Mouse (Mus musculus) cerebellum, adult 2 months (tissue): ENCODE measurements at regions not wholly inside any gene's neighbourhood (a gene's known extent, or its start where the extent isn't known, plus 50 kb on each side); places are given as distances from the start of the nearest gene placed in this dataset.

Source experiments
- DNase-seq, 2 experiments: peaks; one replicate each; pipeline ENCODE4 v3.0.0; 2021
- H3K27ac ChIP-seq: fragments of 200-500 bp; 2 replicates; pipeline ENCODE4 v1.5.1; 2012; ENCODE audit warnings: low read length, control low read depth, inconsistent platforms; ENCODE audit not compliant: insufficient read depth
- H3K27me3 ChIP-seq: fragments of 200-500 bp; 2 replicates; pipeline ENCODE4 v1.6.1; 2012; ENCODE audit warnings: inconsistent platforms, mild to moderate bottlenecking, low read length, moderate library complexity; ENCODE audit not compliant: control insufficient read depth, insufficient read depth
- H3K4me1 ChIP-seq: fragments of 200-500 bp; 2 replicates; pipeline ENCODE4 v1.6.1; 2011; ENCODE audit warnings: low read length; ENCODE audit not compliant: control insufficient read depth, insufficient read depth
- H3K4me3 ChIP-seq: fragments of 200-500 bp; replicated peaks from 2 replicates; pipeline ENCODE3; 2011; ENCODE audit warnings: mild to moderate bottlenecking, low read depth, low read length, control low read depth; ENCODE audit not compliant: insufficient read depth
- CTCF ChIP-seq: fragments of 200-500 bp; IDR thresholded peaks from 2 replicates; pipeline ENCODE4 v1.5.1; 2011; ENCODE audit warnings: low read depth, mild to moderate bottlenecking, control low read depth, low read length, moderate library complexity, borderline replicate concordance; ENCODE audit not compliant: insufficient read depth
- POLR2A ChIP-seq: fragments of 200-500 bp; IDR thresholded peaks from 2 replicates; pipeline ENCODE4 v1.6.1; 2011; ENCODE audit warnings: low read length, control low read depth, borderline replicate concordance; ENCODE audit not compliant: insufficient read depth
- WGBS: fragments of 180-500 bp; shearing (Covaris S2); methylation state at CpG from one replicate; pipeline ENCODE4 v1.1.7; 2018; 5-methylcytosine and 5-hydroxymethylcytosine counted together

DNA sequence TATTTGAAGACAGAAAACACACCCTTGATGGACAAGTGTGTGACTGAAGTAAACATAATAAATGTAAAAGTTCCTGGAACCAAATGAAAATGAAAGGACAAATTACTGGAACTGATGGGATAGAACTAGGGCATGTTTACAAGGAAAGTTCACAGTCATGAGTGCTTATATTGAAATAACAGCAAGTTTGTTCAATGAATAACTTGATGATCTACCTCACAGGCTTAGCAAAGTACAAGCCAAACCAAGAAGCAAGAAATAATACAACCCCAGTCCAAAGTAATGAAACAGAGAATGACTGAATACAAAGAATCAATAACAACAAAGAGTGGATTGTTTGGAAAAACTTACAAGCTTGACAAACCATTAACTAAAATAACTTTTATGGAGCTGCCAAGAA is 56.2 kb downstream of the Gm379 start:
- no peak for TF ChIP-seq CTCF
- TF ChIP-seq POLR2A: no peak

DNA sequence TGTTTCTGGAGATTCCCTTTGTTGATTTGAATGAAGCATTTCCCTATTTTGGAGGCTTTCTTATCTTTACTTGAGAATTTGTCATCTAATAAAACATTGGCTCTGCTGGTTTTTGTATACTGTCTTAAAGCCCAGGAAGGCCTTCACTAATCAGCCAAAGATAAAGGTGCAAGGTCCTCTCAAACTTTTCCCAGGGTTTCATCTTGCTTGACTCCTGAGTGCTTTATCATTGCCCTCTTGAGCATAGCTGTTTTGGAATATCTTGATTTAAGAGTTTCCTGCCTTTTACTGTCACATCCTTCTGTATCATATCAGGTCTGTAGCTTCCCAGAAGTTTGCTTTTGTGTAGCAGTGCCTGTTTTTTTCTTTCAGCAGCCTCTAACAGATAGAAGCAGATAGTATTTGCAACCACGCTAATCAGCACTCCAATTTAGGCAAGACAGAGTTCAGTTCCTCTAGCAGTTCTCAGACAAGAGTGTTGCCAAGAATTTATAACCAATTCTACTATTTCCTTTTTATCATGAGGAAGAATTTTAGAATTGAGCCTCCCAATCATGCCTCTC is 64.7 kb downstream of the Gm379 start:
- Histone ChIP-seq H3K27me3 (no peaks in the 10 kb centered on the region), H3K4me1 (no peaks in the 10 kb centered on the region), H3K27ac (no peak overlapping the region), H3K4me3 (no peak overlapping the region)
- no peak for DNase-seq
- WGBS: 85% methylated on average over 1 of the region's 1 CpGs
- no peak for TF ChIP-seq POLR2A
- TF ChIP-seq CTCF: no peak

More for the DNA sequence above, 56.2 kb downstream of the Gm379 start:
- Histone ChIP-seq H3K4me3 (no peak overlapping the region), H3K4me1 (no peaks in the 10 kb centered on the region), H3K27ac (no peak overlapping the region), H3K27me3 (no peaks in the 10 kb centered on the region)
- no peak for DNase-seq

DNA sequence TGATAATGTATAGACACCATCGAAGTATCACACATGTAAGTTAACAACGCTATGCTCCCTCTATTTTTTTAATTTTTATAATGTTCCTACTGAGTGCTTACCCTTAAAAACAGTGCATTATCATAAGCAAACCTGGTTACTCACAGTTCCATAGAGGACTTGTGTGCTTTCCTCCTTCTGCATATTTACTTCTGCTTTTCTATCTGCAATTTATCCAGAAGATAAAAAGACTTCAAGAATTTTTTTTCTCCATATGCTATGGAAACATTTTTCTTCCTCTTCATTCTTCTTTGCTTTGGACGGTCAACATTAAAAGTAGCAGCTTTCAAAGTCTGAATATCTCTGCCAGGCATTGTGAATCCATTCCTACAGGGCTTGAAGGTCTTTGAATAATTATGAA is 102.7 kb downstream of the Gm379 start:
- 89% methylated on average over 3 of the region's 3 CpGs for WGBS
- H3K27ac ChIP-seq: no peak overlapping the region
- TF ChIP-seq POLR2A (no peak), CTCF (no peak)
- H3K4me1 ChIP-seq: no peaks in the 10 kb centered on the region
- H3K4me3 ChIP-seq: no peak overlapping the region
- no peaks in the 10 kb centered on the region for H3K27me3 ChIP-seq
- no peak for DNase-seq

DNA sequence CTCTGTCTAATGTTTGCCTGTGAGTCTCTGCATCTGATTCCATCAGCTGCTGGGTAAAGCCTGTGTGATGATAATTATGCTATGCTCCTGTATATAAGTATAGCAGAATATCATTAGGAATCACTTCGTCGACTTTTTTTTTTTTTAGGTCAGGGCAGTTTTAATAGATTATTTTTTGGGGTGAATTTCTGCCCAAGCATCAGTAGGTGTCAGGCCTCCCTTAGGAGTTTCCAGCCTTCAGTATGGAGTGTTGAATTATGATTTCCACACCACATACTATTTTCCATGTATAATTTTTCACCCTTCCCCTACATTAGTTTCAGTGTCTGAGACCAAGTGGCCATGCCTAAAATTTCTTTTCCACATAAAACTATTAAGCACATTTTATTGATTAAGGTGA is 121.5 kb downstream of the Gm379 start:
- 66% methylated on average over 2 of the region's 2 CpGs for WGBS
- H3K4me1 ChIP-seq: no peaks in the 10 kb centered on the region

DNA sequence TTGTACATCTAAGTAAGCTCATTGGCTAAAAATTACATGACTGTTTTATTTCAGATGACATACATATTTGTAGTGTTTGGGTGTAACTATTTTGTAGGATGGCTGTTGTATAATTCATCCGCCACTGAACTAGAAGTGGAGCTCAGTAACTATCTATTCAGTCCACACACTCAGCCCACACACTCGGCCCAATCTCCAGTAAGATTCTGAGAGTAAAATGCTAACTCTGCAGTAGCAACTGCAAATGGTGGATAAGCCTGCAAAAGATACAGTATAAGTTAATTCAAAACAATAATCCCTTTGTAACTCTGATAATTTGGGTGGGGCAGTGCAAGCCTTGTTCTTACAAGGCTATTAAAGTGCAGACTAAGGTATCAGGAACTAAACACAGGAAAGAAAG is 123.3 kb downstream of the Gm379 start:
- no peak for DNase-seq
- Histone ChIP-seq H3K27ac (no peak overlapping the region), H3K4me1 (no peaks in the 10 kb centered on the region), H3K4me3 (no peak overlapping the region), H3K27me3 (no peaks in the 10 kb centered on the region)
- TF ChIP-seq CTCF: no peak
- TF ChIP-seq POLR2A: no peak
- 82% methylated on average over 2 of the region's 2 CpGs for whole genome bisulfite sequencing

More for the DNA sequence above, 121.5 kb downstream of the Gm379 start:
- TF ChIP-seq POLR2A (no peak), CTCF (no peak)
- Histone ChIP-seq H3K4me3 (no peak overlapping the region), H3K27ac (no peak overlapping the region), H3K27me3 (no peaks in the 10 kb centered on the region)
- no peak for DNase-seq

DNA sequence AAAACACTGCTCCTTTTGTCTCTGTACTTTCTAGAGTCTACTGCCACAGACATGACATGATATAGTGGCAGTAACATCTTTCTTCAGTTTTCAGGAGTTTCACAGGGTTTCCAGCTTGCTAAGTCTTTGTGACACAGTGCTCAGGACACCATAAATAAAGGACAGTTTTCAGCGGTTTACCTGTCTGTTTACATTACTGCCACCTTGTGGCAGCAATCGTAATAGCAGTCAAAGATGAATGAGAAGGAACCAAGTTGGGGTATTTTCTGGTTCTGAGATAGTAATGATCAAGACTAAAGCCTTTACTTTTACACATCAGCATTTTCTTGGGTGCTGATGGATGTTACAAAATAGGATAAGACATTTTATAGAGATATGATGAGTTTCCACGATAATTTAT is 127.7 kb downstream of the Gm379 start:
- TF ChIP-seq POLR2A: no peak
- DNase-seq: peak; percentile 18 to 24
- Histone ChIP-seq H3K4me1 (no peaks in the 10 kb centered on the region), H3K27ac (no peak overlapping the region), H3K27me3 (no peaks in the 10 kb centered on the region), H3K4me3 (no peak overlapping the region)
- WGBS: 6% methylated on average over 3 of the region's 3 CpGs
